Mouse (Mus musculus): ENCODE data around the gene Ceacam18. TPM values are rescaled to one million over a fixed set of nuclear protein-coding genes. Genes with fewer than 3 reads are reported as not detected.

The Ceacam18 gene
- polyA plus RNA-seq, 1 experiment from 2014 or later: 0.15 TPM

GRCm38 (mm10) chr7:43623819-43624218 lies 10.7 kb upstream of the Ceacam18 start:
- no peak overlapping the region for H3K4me2 ChIP-seq (ENCODE audit: low read depth, low read length)
- no peaks in the 10 kb centered on the region for H3K9me3 ChIP-seq (replicated peaks; ENCODE audit: control insufficient read depth, low read length)
- WGBS (ENCODE audit: insufficient replicate concordance): 26% methylated on average over 10 of the region's 10 CpGs
- no peak overlapping the region for H3K27ac ChIP-seq (ENCODE audit: low read length)
- no peak overlapping the region for H3K9ac ChIP-seq (ENCODE audit: low read depth, low read length)
- no peaks in the 10 kb centered on the region for H3K27me3 ChIP-seq (ENCODE audit: control insufficient read depth, insufficient read depth, low read depth, low read length)
- no peak overlapping the region for H3K4me3 ChIP-seq (ENCODE audit: low read depth, low read length)
- no peaks in the 10 kb centered on the region for H3K4me1 ChIP-seq (ENCODE audit: control insufficient read depth, low read depth, low read length)
- no peak for ATAC-seq (ENCODE audit: low read depth)
- no peaks in the 10 kb centered on the region for H3K36me3 ChIP-seq (ENCODE audit: control insufficient read depth, insufficient read depth)

GRCm38 (mm10) chr7:43625065-43625464 lies 9.4 kb upstream of the Ceacam18 start:
- Histone ChIP-seq H3K4me1 (ENCODE audit: control insufficient read depth, low read depth, low read length) (no peaks in the 10 kb centered on the region), H3K9ac (ENCODE audit: low read depth, low read length) (no peak overlapping the region), H3K4me3 (ENCODE audit: low read depth, low read length) (no peak overlapping the region), H3K27ac (ENCODE audit: low read length) (no peak overlapping the region), H3K27me3 (ENCODE audit: control insufficient read depth, insufficient read depth, low read depth, low read length) (no peaks in the 10 kb centered on the region), H3K36me3 (ENCODE audit: control insufficient read depth, insufficient read depth) (no peaks in the 10 kb centered on the region), H3K4me2 (ENCODE audit: low read depth, low read length) (no peak overlapping the region), H3K9me3 (replicated peaks; ENCODE audit: control insufficient read depth, low read length) (no peaks in the 10 kb centered on the region)
- no peak for ATAC-seq (ENCODE audit: low read depth)
- 61% methylated on average over 3 of the region's 3 CpGs for WGBS (ENCODE audit: insufficient replicate concordance)

GRCm38 (mm10) chr7:43625794-43626422 lies 8.6 kb upstream of the Ceacam18 start:
- Histone ChIP-seq H3K27ac (ENCODE audit: low read length) (no peak overlapping the region), H3K4me3 (ENCODE audit: low read depth, low read length) (no peak overlapping the region), H3K9ac (ENCODE audit: low read depth, low read length) (no peak overlapping the region), H3K4me2 (ENCODE audit: low read depth, low read length) (no peak overlapping the region), H3K9me3 (replicated peaks; ENCODE audit: control insufficient read depth, low read length) (no peaks in the 10 kb centered on the region), H3K36me3 (ENCODE audit: control insufficient read depth, insufficient read depth) (no peaks in the 10 kb centered on the region), H3K4me1 (ENCODE audit: control insufficient read depth, low read depth, low read length) (no peaks in the 10 kb centered on the region), H3K27me3 (ENCODE audit: control insufficient read depth, insufficient read depth, low read depth, low read length) (no peaks in the 10 kb centered on the region)
- ATAC-seq (ENCODE audit: low read depth): no peak
- WGBS (ENCODE audit: insufficient replicate concordance): 57% methylated on average over 8 of the region's 8 CpGs

- ATAC-seq (ENCODE audit: low read depth): no peak
- H3K4me1 ChIP-seq (ENCODE audit: control insufficient read depth, low read depth, low read length): no peaks in the 10 kb centered on the region
- H3K4me2 ChIP-seq (ENCODE audit: low read depth, low read length): no peak overlapping the region
- no peaks in the 10 kb centered on the region for H3K27me3 ChIP-seq (ENCODE audit: control insufficient read depth, insufficient read depth, low read depth, low read length)
- no peaks in the 10 kb centered on the region for H3K36me3 ChIP-seq (ENCODE audit: control insufficient read depth, insufficient read depth)
- no peak overlapping the region for H3K4me3 ChIP-seq (ENCODE audit: low read depth, low read length)
- no peak overlapping the region for H3K9ac ChIP-seq (ENCODE audit: low read depth, low read length)
- 52% methylated on average over 4 of the region's 4 CpGs for WGBS (ENCODE audit: insufficient replicate concordance)
- no peak overlapping the region for H3K27ac ChIP-seq (ENCODE audit: low read length)
- H3K9me3 ChIP-seq (replicated peaks; ENCODE audit: control insufficient read depth, low read length): no peaks in the 10 kb centered on the region
Measured at GRCm38 (mm10) chr7:43633940-43634339, 567 bp upstream of the Ceacam18 start.

- WGBS (ENCODE audit: insufficient replicate concordance): 17% methylated on average over 2 of the region's 2 CpGs
- Histone ChIP-seq H3K9ac (ENCODE audit: low read depth, low read length) (no peak overlapping the region), H3K4me3 (ENCODE audit: low read depth, low read length) (no peak overlapping the region), H3K27me3 (ENCODE audit: control insufficient read depth, insufficient read depth, low read depth, low read length) (no peaks in the 10 kb centered on the region), H3K9me3 (replicated peaks; ENCODE audit: control insufficient read depth, low read length) (no peaks in the 10 kb centered on the region), H3K36me3 (ENCODE audit: control insufficient read depth, insufficient read depth) (no peaks in the 10 kb centered on the region), H3K4me2 (ENCODE audit: low read depth, low read length) (no peak overlapping the region), H3K27ac (ENCODE audit: low read length) (no peak overlapping the region), H3K4me1 (ENCODE audit: control insufficient read depth, low read depth, low read length) (no peaks in the 10 kb centered on the region)
- no peak for ATAC-seq (ENCODE audit: low read depth)
Measured at GRCm38 (mm10) chr7:43636194-43636593, 1.7 kb downstream of the Ceacam18 start.

GRCm38 (mm10) chr7:43637118-43637517 lies 2.6 kb downstream of the Ceacam18 start:
- no peaks in the 10 kb centered on the region for H3K27me3 ChIP-seq (ENCODE audit: control insufficient read depth, insufficient read depth, low read depth, low read length)
- H3K9me3 ChIP-seq (replicated peaks; ENCODE audit: control insufficient read depth, low read length): no peaks in the 10 kb centered on the region
- no peak overlapping the region for H3K9ac ChIP-seq (ENCODE audit: low read depth, low read length)
- no peak for ATAC-seq (ENCODE audit: low read depth)
- no peaks in the 10 kb centered on the region for H3K4me1 ChIP-seq (ENCODE audit: control insufficient read depth, low read depth, low read length)
- WGBS (ENCODE audit: insufficient replicate concordance): 56% methylated on average over 1 of the region's 1 CpGs
- H3K27ac ChIP-seq (ENCODE audit: low read length): no peak overlapping the region
- no peak overlapping the region for H3K4me3 ChIP-seq (ENCODE audit: low read depth, low read length)
- H3K4me2 ChIP-seq (ENCODE audit: low read depth, low read length): no peak overlapping the region
- no peaks in the 10 kb centered on the region for H3K36me3 ChIP-seq (ENCODE audit: control insufficient read depth, insufficient read depth)

- Histone ChIP-seq H3K36me3 (ENCODE audit: control insufficient read depth, insufficient read depth) (no peaks in the 10 kb centered on the region), H3K4me2 (ENCODE audit: low read depth, low read length) (no peak overlapping the region), H3K4me1 (ENCODE audit: control insufficient read depth, low read depth, low read length) (no peaks in the 10 kb centered on the region), H3K4me3 (ENCODE audit: low read depth, low read length) (no peak overlapping the region), H3K27me3 (ENCODE audit: control insufficient read depth, insufficient read depth, low read depth, low read length) (no peaks in the 10 kb centered on the region), H3K9ac (ENCODE audit: low read depth, low read length) (no peak overlapping the region), H3K9me3 (replicated peaks; ENCODE audit: control insufficient read depth, low read length) (no peaks in the 10 kb centered on the region), H3K27ac (ENCODE audit: low read length) (peak overlapping the region; percentile 59)
- WGBS (ENCODE audit: insufficient replicate concordance): 57% methylated on average over 5 of the region's 5 CpGs
- ATAC-seq (ENCODE audit: low read depth): no peak
Measured at GRCm38 (mm10) chr7:43642587-43642986, 8.1 kb downstream of the Ceacam18 start.

- no peak for ATAC-seq (ENCODE audit: low read depth)
- peak overlapping the region; percentile 59 for H3K27ac ChIP-seq (ENCODE audit: low read length)
- no peaks in the 10 kb centered on the region for H3K27me3 ChIP-seq (ENCODE audit: control insufficient read depth, insufficient read depth, low read depth, low read length)
- H3K9ac ChIP-seq (ENCODE audit: low read depth, low read length): no peak overlapping the region
- H3K36me3 ChIP-seq (ENCODE audit: control insufficient read depth, insufficient read depth): no peaks in the 10 kb centered on the region
- no peaks in the 10 kb centered on the region for H3K4me1 ChIP-seq (ENCODE audit: control insufficient read depth, low read depth, low read length)
- WGBS (ENCODE audit: insufficient replicate concordance): 54% methylated on average over 17 of the region's 17 CpGs
- no peaks in the 10 kb centered on the region for H3K9me3 ChIP-seq (replicated peaks; ENCODE audit: control insufficient read depth, low read length)
- no peak overlapping the region for H3K4me2 ChIP-seq (ENCODE audit: low read depth, low read length)
- no peak overlapping the region for H3K4me3 ChIP-seq (ENCODE audit: low read depth, low read length)
Measured at GRCm38 (mm10) chr7:43643046-43643652, 8.6 kb downstream of the Ceacam18 start.

GRCm38 (mm10) chr7:43652683-43653082 lies 18.2 kb downstream of the Ceacam18 start:
- ATAC-seq (ENCODE audit: low read depth): no peak
- no peak overlapping the region for H3K4me2 ChIP-seq (ENCODE audit: low read depth, low read length)
- 67% methylated on average over 6 of the region's 6 CpGs for WGBS (ENCODE audit: insufficient replicate concordance)

More at GRCm38 (mm10) chr7:43652683-43653082, 18.2 kb downstream of the Ceacam18 start:
- no peak overlapping the region for H3K27ac ChIP-seq (ENCODE audit: low read length)
- H3K4me3 ChIP-seq (ENCODE audit: low read depth, low read length): no peak overlapping the region
- no peaks in the 10 kb centered on the region for H3K36me3 ChIP-seq (ENCODE audit: control insufficient read depth, insufficient read depth)
- no peaks in the 10 kb centered on the region for H3K27me3 ChIP-seq (ENCODE audit: control insufficient read depth, insufficient read depth, low read depth, low read length)
- H3K9me3 ChIP-seq (replicated peaks; ENCODE audit: control insufficient read depth, low read length): no peaks in the 10 kb centered on the region
- H3K9ac ChIP-seq (ENCODE audit: low read depth, low read length): no peak overlapping the region
- no peaks in the 10 kb centered on the region for H3K4me1 ChIP-seq (ENCODE audit: control insufficient read depth, low read depth, low read length)

Measured in liver, embryonic 16.5 days (tissue).